Mouse (Mus musculus): ENCODE results near the gene Mbd3. TPM values are rescaled to one million over a fixed set of nuclear protein-coding genes. Genes with fewer than 3 reads are reported as not detected.

Gene Mbd3
- polyA plus RNA-seq, 1 experiment from 2014 or later, result 174 TPM

DNA sequence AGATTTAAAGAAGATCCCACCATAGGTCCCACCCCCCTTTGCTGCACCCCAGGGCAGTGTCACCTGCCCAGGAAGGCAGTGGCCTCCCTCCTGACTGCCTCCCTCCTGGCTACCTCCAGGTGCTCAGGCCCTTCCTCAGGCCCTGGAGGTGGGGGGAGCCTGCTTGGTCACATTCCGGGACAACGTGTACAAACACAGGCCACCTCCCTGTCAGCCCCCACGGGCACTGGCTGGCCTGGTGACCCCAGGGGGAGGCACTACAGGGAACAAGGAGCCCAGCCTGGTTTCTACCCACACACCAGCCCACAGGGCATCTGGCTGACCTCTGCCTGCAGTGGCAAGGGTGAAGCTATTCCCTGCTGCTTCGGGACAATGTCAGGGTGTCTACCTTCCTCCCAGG is 38.6 kb upstream of the Mbd3 start:
- 78% methylated on average over 4 of the region's 4 CpGs for whole genome bisulfite sequencing
- no peaks in the 10 kb centered on the region for H3K27me3 ChIP-seq (ENCODE audit: control insufficient read depth, insufficient read depth, low read depth, low read length)
- no peak for ATAC-seq
- no peaks in the 10 kb centered on the region for H3K4me1 ChIP-seq (ENCODE audit: control insufficient read depth, insufficient read depth, low read length)
- no peaks in the 10 kb centered on the region for H3K36me3 ChIP-seq (ENCODE audit: control insufficient read depth, insufficient read depth, low read length)
- H3K9ac ChIP-seq (ENCODE audit: low read depth, low read length), result no peak overlapping the region
- H3K4me2 ChIP-seq (ENCODE audit: low read length), result no peak overlapping the region
- H3K9me3 ChIP-seq (replicated peaks; ENCODE audit: control insufficient read depth, low read length, poor library complexity, severe bottlenecking), result no peaks in the 10 kb centered on the region
- H3K27ac ChIP-seq (ENCODE audit: low read length), result no peak overlapping the region
- H3K4me3 ChIP-seq (ENCODE audit: low read depth, low read length), result no peak overlapping the region

DNA sequence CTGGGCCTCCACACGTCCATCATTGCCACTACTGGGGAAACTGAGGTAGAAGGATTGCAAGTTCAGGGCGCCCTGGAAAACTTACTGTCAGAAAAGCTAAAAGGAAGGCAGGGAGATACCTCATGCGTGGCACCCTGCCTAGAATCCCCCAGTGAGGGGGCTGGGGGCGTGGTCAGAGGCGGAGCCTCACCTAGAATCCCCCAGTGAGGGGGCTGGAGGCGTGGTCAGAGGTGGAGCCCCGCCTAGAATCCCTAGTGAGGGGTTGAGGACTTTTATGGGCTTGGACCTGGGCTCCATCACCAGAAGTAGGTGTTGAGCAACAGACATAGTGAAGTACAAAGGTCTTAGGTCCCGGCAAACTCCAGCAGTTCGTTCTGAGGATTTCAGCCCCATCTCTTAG is 36.9 kb upstream of the Mbd3 start:
- Histone ChIP-seq H3K9me3 (replicated peaks; ENCODE audit: control insufficient read depth, low read length, poor library complexity, severe bottlenecking) (no peaks in the 10 kb centered on the region), H3K27me3 (ENCODE audit: control insufficient read depth, insufficient read depth, low read depth, low read length) (no peaks in the 10 kb centered on the region), H3K4me2 (ENCODE audit: low read length) (no peak overlapping the region), H3K4me3 (ENCODE audit: low read depth, low read length) (no peak overlapping the region), H3K36me3 (ENCODE audit: control insufficient read depth, insufficient read depth, low read length) (no peaks in the 10 kb centered on the region), H3K4me1 (ENCODE audit: control insufficient read depth, insufficient read depth, low read length) (peaks cover 15% of the 10 kb centered on the region), H3K27ac (ENCODE audit: low read length) (no peak overlapping the region), H3K9ac (ENCODE audit: low read depth, low read length) (no peak overlapping the region)
- WGBS, result 10% methylated on average over 9 of the region's 9 CpGs
- no peak for ATAC-seq

DNA sequence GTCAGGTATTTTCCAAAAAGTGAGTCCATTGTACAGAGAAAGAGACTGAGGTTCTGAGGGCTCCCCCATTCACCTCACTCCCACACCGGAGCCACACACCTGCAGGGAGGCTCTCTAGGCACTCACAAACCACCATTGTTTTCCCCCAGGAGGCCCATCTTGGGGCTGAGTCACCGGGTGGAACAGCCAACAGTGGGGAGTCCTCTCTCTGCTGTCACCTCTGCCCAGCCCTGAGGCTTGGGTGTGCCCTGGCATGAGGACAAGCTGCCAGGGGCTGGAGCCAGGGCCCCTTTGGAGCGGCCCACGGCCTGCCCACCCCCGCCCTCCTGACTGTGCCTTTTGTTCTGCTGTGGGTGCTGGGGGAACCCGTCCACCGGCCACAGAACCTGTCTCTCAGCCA is 36.4 kb upstream of the Mbd3 start:
- Histone ChIP-seq H3K4me1 (ENCODE audit: control insufficient read depth, insufficient read depth, low read length) (peaks cover 17% of the 10 kb centered on the region), H3K27ac (ENCODE audit: low read length) (no peak overlapping the region), H3K36me3 (ENCODE audit: control insufficient read depth, insufficient read depth, low read length) (no peaks in the 10 kb centered on the region), H3K9me3 (replicated peaks; ENCODE audit: control insufficient read depth, low read length, poor library complexity, severe bottlenecking) (no peaks in the 10 kb centered on the region), H3K27me3 (ENCODE audit: control insufficient read depth, insufficient read depth, low read depth, low read length) (no peaks in the 10 kb centered on the region), H3K9ac (ENCODE audit: low read depth, low read length) (no peak overlapping the region), H3K4me2 (ENCODE audit: low read length) (no peak overlapping the region), H3K4me3 (ENCODE audit: low read depth, low read length) (no peak overlapping the region)
- 38% methylated on average over 7 of the region's 7 CpGs for WGBS
- ATAC-seq, result no peak

DNA sequence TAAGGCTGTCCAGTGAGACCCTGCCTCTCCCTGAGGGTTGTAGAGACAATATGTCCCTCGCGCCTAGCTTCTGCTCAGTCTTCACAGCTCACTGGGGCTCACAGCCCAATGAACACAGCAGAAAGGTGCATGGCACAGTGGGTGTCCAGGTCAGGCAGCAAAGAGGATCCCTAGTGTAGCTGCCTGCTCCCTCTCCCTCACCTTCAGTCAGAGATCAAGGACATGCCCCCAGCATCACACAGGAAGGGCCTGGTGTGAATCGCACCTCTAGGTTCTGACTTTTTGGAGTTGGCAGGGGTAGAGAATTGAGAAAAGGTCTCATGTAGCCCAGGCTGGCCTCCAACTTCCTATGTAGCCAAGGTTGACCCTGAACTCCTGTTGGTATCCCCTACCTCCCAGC is 35.5 kb upstream of the Mbd3 start:
- no peak for ATAC-seq
- Histone ChIP-seq H3K27me3 (ENCODE audit: control insufficient read depth, insufficient read depth, low read depth, low read length) (no peaks in the 10 kb centered on the region), H3K4me2 (ENCODE audit: low read length) (no peak overlapping the region), H3K4me3 (ENCODE audit: low read depth, low read length) (no peak overlapping the region), H3K9ac (ENCODE audit: low read depth, low read length) (no peak overlapping the region), H3K36me3 (ENCODE audit: control insufficient read depth, insufficient read depth, low read length) (no peaks in the 10 kb centered on the region), H3K4me1 (ENCODE audit: control insufficient read depth, insufficient read depth, low read length) (peaks cover 20% of the 10 kb centered on the region), H3K9me3 (replicated peaks; ENCODE audit: control insufficient read depth, low read length, poor library complexity, severe bottlenecking) (no peaks in the 10 kb centered on the region), H3K27ac (ENCODE audit: low read length) (no peak overlapping the region)
- WGBS, result 85% methylated on average over 3 of the region's 3 CpGs

DNA sequence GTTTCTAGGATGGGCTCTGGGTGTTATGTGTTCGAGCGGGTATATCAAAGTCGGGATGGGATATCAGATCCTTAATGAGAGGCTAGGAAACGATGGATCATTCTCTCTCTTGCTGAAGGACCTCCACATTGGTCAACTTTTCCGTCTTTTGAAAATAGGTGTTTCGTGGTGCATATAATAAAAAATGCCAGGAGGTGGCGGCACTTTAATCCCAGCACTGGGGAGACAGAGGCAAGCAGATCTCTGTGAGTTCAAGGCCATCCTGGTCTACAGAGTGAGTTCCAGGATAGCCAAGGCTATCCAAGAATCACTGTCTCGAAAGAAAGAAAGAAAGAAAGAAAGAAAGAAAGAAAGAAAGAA is 34.9 kb upstream of the Mbd3 start:
- peaks cover 23% of the 10 kb centered on the region for H3K4me1 ChIP-seq (ENCODE audit: control insufficient read depth, insufficient read depth, low read length)

DNA sequence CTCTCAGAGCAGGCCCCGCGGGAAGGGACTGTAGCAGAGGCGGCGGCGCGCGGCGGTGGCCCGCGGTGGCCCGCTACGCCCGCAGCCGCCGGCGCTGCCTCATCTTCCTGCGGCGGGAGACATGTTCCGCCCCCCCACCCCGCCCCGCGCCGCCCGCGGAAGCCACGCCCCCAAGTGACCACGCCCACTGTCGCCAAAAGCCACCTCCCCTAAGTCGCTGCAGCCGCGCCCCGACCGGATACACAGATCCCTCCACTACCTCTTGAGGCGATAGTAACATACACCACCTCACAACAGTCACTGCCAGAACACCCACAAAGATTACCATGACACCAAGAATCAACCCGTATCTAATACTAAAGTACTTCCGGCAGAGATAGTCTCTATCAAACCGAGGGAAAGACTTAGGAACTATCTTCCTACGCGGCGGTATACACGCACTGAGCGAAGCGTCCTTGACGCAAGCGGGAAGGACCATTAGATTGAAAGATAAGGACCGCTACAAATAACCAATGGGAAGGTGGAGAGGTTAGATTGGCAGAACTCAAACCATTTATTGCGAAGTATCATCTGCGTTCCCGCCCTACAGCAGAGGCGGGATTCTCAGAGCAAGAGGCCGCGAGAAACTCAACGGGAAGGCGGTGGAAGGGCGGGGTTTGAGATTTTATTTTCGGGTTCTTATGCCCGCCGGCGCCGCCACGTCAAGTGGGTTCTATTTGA is 34.3 kb upstream of the Mbd3 start, which contains the start of gene Tcf3:
Tcf3 (minus strand) TSS at position 135 of the 720 bp plus-strand sequence.
- H3K4me2 ChIP-seq (ENCODE audit: low read length), result peak within 1 kb of the TSS; percentile 72
- ATAC-seq, result peak; percentile 94
- peak within 1 kb of the TSS; percentile 95 for H3K9ac ChIP-seq (ENCODE audit: low read depth, low read length)
- H3K27me3 ChIP-seq (ENCODE audit: control insufficient read depth, insufficient read depth, low read depth, low read length), result no peaks in the 10 kb centered on the region
- H3K9me3 ChIP-seq (replicated peaks; ENCODE audit: control insufficient read depth, low read length, poor library complexity, severe bottlenecking), result no peaks in the 10 kb centered on the region
- 0 out of 2 replicates have a peak, but pooled peaks cover 6% of the 10 kb centered on the region for H3K36me3 ChIP-seq (ENCODE audit: control insufficient read depth, insufficient read depth, low read length)
- under 1% methylated on average over 42 of the region's 61 CpGs for WGBS
- H3K4me3 ChIP-seq (ENCODE audit: low read depth, low read length), result peak within 1 kb of the TSS; percentile 90
- H3K4me1 ChIP-seq (ENCODE audit: control insufficient read depth, insufficient read depth, low read length), result peaks cover 23% of the 10 kb centered on the region
- peak within 1 kb of the TSS; percentile 93 for H3K27ac ChIP-seq (ENCODE audit: low read length)

More for the DNA sequence above, 34.9 kb upstream of the Mbd3 start:
- 12% methylated on average over 8 of the region's 8 CpGs for WGBS
- peak overlapping the region; percentile 93; the same call in 1 of the 2 replicates for H3K27ac ChIP-seq (ENCODE audit: low read length)
- H3K4me2 ChIP-seq (ENCODE audit: low read length), result 0 out of 2 replicates have a peak overlapping the region, but pooled peaks have one; percentile 20
- H3K27me3 ChIP-seq (ENCODE audit: control insufficient read depth, insufficient read depth, low read depth, low read length), result no peaks in the 10 kb centered on the region
- no peak; the same call in 1 of the 2 replicates for ATAC-seq
- no peaks in the 10 kb centered on the region for H3K9me3 ChIP-seq (replicated peaks; ENCODE audit: control insufficient read depth, low read length, poor library complexity, severe bottlenecking)
- 0 out of 2 replicates have a peak, but pooled peaks cover 4% of the 10 kb centered on the region for H3K36me3 ChIP-seq (ENCODE audit: control insufficient read depth, insufficient read depth, low read length)
- H3K9ac ChIP-seq (ENCODE audit: low read depth, low read length), result no peak overlapping the region
- peak overlapping the region; percentile 18; the same call in 1 of the 2 replicates for H3K4me3 ChIP-seq (ENCODE audit: low read depth, low read length)

DNA sequence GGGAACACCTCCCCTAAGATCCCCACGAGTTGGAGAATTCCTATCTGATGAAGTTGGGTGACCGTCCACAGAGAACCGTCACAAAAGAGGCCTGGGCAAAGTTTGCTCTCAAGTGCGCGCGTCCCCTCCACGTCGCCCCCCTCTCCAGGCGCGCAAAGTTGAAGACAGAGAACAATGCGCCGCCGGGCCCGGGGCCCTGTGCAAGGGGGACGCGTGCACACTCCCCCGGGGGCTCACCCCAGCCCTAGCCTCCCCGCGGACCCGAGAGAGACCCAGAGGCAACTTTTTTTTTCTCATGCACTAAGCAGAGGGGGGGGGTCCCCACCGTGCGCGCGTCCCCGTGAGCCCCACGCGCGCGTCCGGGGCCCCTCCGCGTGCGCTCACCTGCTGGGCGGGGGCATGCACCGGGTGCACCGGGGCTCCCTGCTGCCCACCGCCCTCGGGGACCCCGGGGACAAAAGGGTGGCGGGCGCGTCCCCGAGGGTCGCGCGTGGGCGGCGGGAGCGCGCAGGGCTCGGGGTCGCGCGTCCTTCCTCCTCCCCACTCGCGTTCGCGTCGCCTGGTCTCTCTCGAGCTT is 33.7 kb upstream of the Mbd3 start:
- H3K27me3 ChIP-seq (ENCODE audit: control insufficient read depth, insufficient read depth, low read depth, low read length), result no peaks in the 10 kb centered on the region
- H3K27ac ChIP-seq (ENCODE audit: low read length), result peak overlapping the region; percentile 93
- peaks cover 10% of the 10 kb centered on the region; the same call in 1 of the 2 replicates for H3K36me3 ChIP-seq (ENCODE audit: control insufficient read depth, insufficient read depth, low read length)
- peaks cover 23% of the 10 kb centered on the region for H3K4me1 ChIP-seq (ENCODE audit: control insufficient read depth, insufficient read depth, low read length)
- peak overlapping the region; percentile 90 for H3K4me3 ChIP-seq (ENCODE audit: low read depth, low read length)
- 0 out of 2 replicates have a peak, but pooled peaks have one; percentile 22 for ATAC-seq
- peak overlapping the region; percentile 72 for H3K4me2 ChIP-seq (ENCODE audit: low read length)
- WGBS, result under 1% methylated on average over 54 of the region's 60 CpGs
- peak overlapping the region; percentile 95 for H3K9ac ChIP-seq (ENCODE audit: low read depth, low read length)
- no peaks in the 10 kb centered on the region for H3K9me3 ChIP-seq (replicated peaks; ENCODE audit: control insufficient read depth, low read length, poor library complexity, severe bottlenecking)

DNA sequence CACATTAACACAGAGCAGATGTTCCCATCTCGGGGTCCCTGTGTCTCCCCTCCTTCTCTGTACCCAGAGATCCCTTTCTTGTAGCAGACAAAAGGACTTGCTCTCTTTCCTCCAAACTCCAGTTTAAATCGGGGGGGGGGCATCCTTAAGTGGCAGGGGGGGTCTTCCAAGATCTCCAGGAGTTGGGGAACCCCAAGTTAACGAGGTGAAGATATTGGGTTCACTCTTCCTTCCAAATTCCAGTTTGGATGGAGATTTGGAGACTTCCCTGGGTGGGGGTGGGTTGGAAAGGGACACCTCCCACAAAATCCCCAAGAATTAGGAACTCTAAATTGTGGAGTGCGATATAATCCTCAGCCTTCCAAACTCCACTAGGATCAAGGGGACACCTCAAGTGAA is 33.0 kb upstream of the Mbd3 start:
- H3K27me3 ChIP-seq (ENCODE audit: control insufficient read depth, insufficient read depth, low read depth, low read length), result no peaks in the 10 kb centered on the region
- peaks cover 23% of the 10 kb centered on the region for H3K4me1 ChIP-seq (ENCODE audit: control insufficient read depth, insufficient read depth, low read length)
- ATAC-seq, result no peak
- 2% methylated on average over 4 of the region's 4 CpGs for WGBS
- H3K27ac ChIP-seq (ENCODE audit: low read length), result peak overlapping the region; percentile 10
- H3K9ac ChIP-seq (ENCODE audit: low read depth, low read length), result peak overlapping the region; percentile 95
- H3K4me2 ChIP-seq (ENCODE audit: low read length), result peak overlapping the region; percentile 72
- no peaks in the 10 kb centered on the region for H3K9me3 ChIP-seq (replicated peaks; ENCODE audit: control insufficient read depth, low read length, poor library complexity, severe bottlenecking)
- H3K4me3 ChIP-seq (ENCODE audit: low read depth, low read length), result peak overlapping the region; percentile 90
- peaks cover 14% of the 10 kb centered on the region for H3K36me3 ChIP-seq (ENCODE audit: control insufficient read depth, insufficient read depth, low read length)
